Mouse (Mus musculus): ENCODE measurements at regions not wholly inside any gene's neighbourhood (a gene's known extent, or its start where the extent isn't known, plus 50 kb on each side); places are given as distances from the start of the nearest gene placed in this dataset.

DNA sequence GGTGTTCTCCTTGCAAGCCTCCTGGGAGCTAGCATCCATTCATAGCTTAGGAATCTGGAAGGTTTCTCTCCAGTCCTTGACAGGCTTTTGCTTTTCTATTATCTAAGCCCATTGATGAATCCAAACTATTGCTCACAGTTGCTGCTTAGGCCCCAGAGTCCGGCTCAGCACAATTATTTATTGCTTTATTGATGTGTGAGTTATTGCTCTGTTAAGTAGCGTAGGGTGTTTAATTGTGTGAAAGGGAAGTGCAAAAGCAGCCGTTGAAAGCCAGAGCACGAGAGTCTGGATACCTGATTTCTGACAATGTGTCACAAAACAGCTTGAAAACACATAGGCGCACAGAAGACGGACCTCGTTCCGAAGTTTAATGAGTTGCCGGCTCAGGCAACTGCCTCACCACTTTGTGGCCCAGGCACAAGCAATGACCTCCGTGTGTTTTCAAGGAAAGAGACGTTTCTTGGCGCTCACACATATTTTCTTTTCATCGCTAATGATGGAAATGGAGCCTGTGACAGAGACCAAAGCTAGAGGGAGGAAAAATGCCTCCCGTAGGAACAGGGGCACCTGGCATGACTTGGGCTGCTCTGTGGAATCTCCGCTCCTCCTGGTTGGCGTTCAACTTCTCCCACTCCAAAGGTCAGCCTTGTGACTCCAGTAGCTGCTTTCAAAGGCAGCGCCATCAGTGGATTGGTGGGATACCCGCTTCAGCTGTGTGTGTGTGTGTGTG is 66.6 kb upstream of the Arid5b start:
- no peaks in the 10 kb centered on the region for H3K27me3 ChIP-seq (ENCODE audit: insufficient read depth, low read length)
- no peaks in the 10 kb centered on the region for H3K36me3 ChIP-seq (replicated peaks)
- no peak for TF ChIP-seq POLR2AphosphoS5 (IDR thresholded peaks at IDR 0.05; ENCODE audit: insufficient replicate concordance, low read depth, low read length)
- TF ChIP-seq GATA2 (IDR thresholded peaks at IDR 0.05; ENCODE audit: borderline replicate concordance, low read depth, low read length), result no peak
- no peak for TF ChIP-seq GATA1 (IDR thresholded peaks at IDR 0.05; ENCODE audit: borderline replicate concordance, low read length)
- no peak for TF ChIP-seq TAL1 (conservative IDR thresholded peaks at IDR 0.05; ENCODE audit: low read depth, low read length)
- TF ChIP-seq CTCF (IDR thresholded peaks at IDR 0.05; ENCODE audit: low read depth, low read length), result no peak
- ATAC-seq (ENCODE audit: extremely low read depth, insufficient number of reproducible peaks, low FRiP score, poor library complexity, severe bottlenecking) (no peak), DNase-seq (ENCODE audit: low spot score) (no peak)
- no peaks in the 10 kb centered on the region for H3K4me1 ChIP-seq (ENCODE audit: insufficient read depth, low read depth, low read length)
- peaks cover 47% of the 10 kb centered on the region for H3K9me3 ChIP-seq (replicated peaks)
- no peak overlapping the region for H3K4me3 ChIP-seq (ENCODE audit: low read depth, low read length)

DNA sequence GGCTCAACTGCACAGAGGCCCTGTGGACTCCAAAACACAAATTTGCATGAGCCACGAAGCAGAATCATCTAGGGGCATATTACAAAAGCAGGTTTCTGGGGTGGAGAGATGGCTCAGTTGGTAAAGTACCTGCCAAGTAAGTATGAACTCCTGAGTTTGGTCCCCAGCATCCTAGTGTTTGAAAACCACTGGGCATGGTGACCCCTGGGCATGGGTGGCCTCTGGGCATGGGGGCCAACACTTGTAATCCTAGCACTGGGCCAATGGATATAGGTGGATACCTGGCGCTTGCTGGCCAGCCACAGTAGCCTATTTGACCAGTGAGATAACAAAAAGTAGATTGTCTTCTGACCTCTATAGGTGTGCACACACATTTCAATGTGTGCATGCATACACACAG is 65.7 kb upstream of the Arid5b start:
- TF ChIP-seq GATA1 (IDR thresholded peaks at IDR 0.05; ENCODE audit: borderline replicate concordance, low read length) (no peak), TAL1 (conservative IDR thresholded peaks at IDR 0.05; ENCODE audit: low read depth, low read length) (no peak), CTCF (IDR thresholded peaks at IDR 0.05; ENCODE audit: low read depth, low read length) (no peak), GATA2 (IDR thresholded peaks at IDR 0.05; ENCODE audit: borderline replicate concordance, low read depth, low read length) (no peak), POLR2AphosphoS5 (IDR thresholded peaks at IDR 0.05; ENCODE audit: insufficient replicate concordance, low read depth, low read length) (no peak)
- peaks cover 44% of the 10 kb centered on the region for H3K9me3 ChIP-seq (replicated peaks)
- no peak for ATAC-seq (ENCODE audit: extremely low read depth, insufficient number of reproducible peaks, low FRiP score, poor library complexity, severe bottlenecking)
- no peaks in the 10 kb centered on the region for H3K4me1 ChIP-seq (ENCODE audit: insufficient read depth, low read depth, low read length)
- no peaks in the 10 kb centered on the region for H3K27me3 ChIP-seq (ENCODE audit: insufficient read depth, low read length)
- no peak for DNase-seq (ENCODE audit: low spot score)
- no peak overlapping the region for H3K4me3 ChIP-seq (ENCODE audit: low read depth, low read length)
- H3K36me3 ChIP-seq (replicated peaks), result no peaks in the 10 kb centered on the region

DNA sequence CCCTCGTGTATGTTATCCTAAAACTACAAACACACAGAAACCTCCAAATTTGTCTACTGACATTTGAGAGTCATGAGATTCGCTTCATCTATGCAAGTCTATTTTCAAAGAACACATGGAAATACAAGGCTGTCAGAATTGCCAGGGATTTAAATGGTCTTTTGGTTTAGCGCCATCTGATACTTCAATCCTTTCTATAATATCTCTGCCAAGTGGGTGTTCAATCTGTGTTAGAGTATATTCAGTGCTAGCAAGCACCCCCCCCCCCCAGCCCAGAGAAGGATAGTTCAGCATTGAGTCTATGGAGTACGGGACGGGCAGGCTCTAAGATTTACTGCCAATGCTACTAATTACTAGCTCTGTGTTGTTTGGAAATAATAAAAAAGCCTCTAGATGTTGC is 55.5 kb upstream of the Arid5b start:
- no peaks in the 10 kb centered on the region for H3K4me1 ChIP-seq (ENCODE audit: insufficient read depth, low read depth, low read length)
- H3K27me3 ChIP-seq (ENCODE audit: insufficient read depth, low read length), result no peaks in the 10 kb centered on the region
- DNase-seq (ENCODE audit: low spot score), result no peak
- ATAC-seq (ENCODE audit: extremely low read depth, insufficient number of reproducible peaks, low FRiP score, poor library complexity, severe bottlenecking), result no peak
- H3K9me3 ChIP-seq (replicated peaks), result peaks cover 28% of the 10 kb centered on the region
- TF ChIP-seq CTCF (IDR thresholded peaks at IDR 0.05; ENCODE audit: low read depth, low read length) (no peak), GATA1 (IDR thresholded peaks at IDR 0.05; ENCODE audit: borderline replicate concordance, low read length) (no peak), POLR2AphosphoS5 (IDR thresholded peaks at IDR 0.05; ENCODE audit: insufficient replicate concordance, low read depth, low read length) (no peak)
- H3K4me3 ChIP-seq (ENCODE audit: low read depth, low read length), result no peak overlapping the region
- H3K36me3 ChIP-seq (replicated peaks), result no peaks in the 10 kb centered on the region
